Mouse (Mus musculus): ENCODE results near the gene Capzb.

The Capzb gene

GRCm38 (mm10) chr4:139192499-139193175 lies at the start of gene Capzb:
Gene Capzb (plus strand): TSS chr4:139192899.
- TF ChIP-seq CTCF (conservative IDR thresholded peaks at IDR 0.05; ENCODE audit: low read length) (no peak), POU5F1 (IDR thresholded peaks at IDR 0.05; ENCODE audit: borderline replicate concordance, low read length) (no peak), NANOG (IDR thresholded peaks at IDR 0.05; ENCODE audit: borderline replicate concordance, low read length) (no peak)
- no peaks in the 10 kb centered on the region for H3K9me3 ChIP-seq (ENCODE audit: low read length)
- no peaks in the 10 kb centered on the region for H3K27me3 ChIP-seq (ENCODE audit: insufficient read depth, low read length)
- H3K36me3 ChIP-seq (ENCODE audit: insufficient read depth, low read length) = peaks cover 26% of the 10 kb centered on the region
- H3K4me1 ChIP-seq (replicated peaks; ENCODE audit: low read depth, low read length) = peaks cover 83% of the 10 kb centered on the region
- peak within 1 kb of the TSS; percentile 94 for H3K4me3 ChIP-seq (replicated peaks; ENCODE audit: low read length)

GRCm38 (mm10) chr4:139142985-139143384 lies 49.7 kb upstream of the Capzb start:
- Histone ChIP-seq H3K36me3 (ENCODE audit: insufficient read depth, low read length) (no peaks in the 10 kb centered on the region), H3K27me3 (ENCODE audit: insufficient read depth, low read length) (no peaks in the 10 kb centered on the region)

GRCm38 (mm10) chr4:139144577-139144976 lies 48.1 kb upstream of the Capzb start:
- TF ChIP-seq NANOG (IDR thresholded peaks at IDR 0.05; ENCODE audit: borderline replicate concordance, low read length) (no peak), POU5F1 (IDR thresholded peaks at IDR 0.05; ENCODE audit: borderline replicate concordance, low read length) (no peak)

More at GRCm38 (mm10) chr4:139142985-139143384, 49.7 kb upstream of the Capzb start:
- peaks cover 55% of the 10 kb centered on the region for H3K4me1 ChIP-seq (replicated peaks; ENCODE audit: low read depth, low read length)
- peak overlapping the region; percentile 63 for H3K4me3 ChIP-seq (replicated peaks; ENCODE audit: low read length)
- peaks cover 3% of the 10 kb centered on the region for H3K9me3 ChIP-seq (ENCODE audit: low read length)
- TF ChIP-seq CTCF (conservative IDR thresholded peaks at IDR 0.05; ENCODE audit: low read length) (no peak), POU5F1 (IDR thresholded peaks at IDR 0.05; ENCODE audit: borderline replicate concordance, low read length) (no peak), NANOG (IDR thresholded peaks at IDR 0.05; ENCODE audit: borderline replicate concordance, low read length) (no peak)

GRCm38 (mm10) chr4:139145156-139145555 lies 47.5 kb upstream of the Capzb start:
- H3K4me1 ChIP-seq (replicated peaks; ENCODE audit: low read depth, low read length) = peaks cover 50% of the 10 kb centered on the region
- no peaks in the 10 kb centered on the region for H3K36me3 ChIP-seq (ENCODE audit: insufficient read depth, low read length)
- H3K4me3 ChIP-seq (replicated peaks; ENCODE audit: low read length) = no peak overlapping the region
- peaks cover 14% of the 10 kb centered on the region for H3K9me3 ChIP-seq (ENCODE audit: low read length)
- no peaks in the 10 kb centered on the region for H3K27me3 ChIP-seq (ENCODE audit: insufficient read depth, low read length)
- TF ChIP-seq CTCF (conservative IDR thresholded peaks at IDR 0.05; ENCODE audit: low read length) (peak; percentile 90), POU5F1 (IDR thresholded peaks at IDR 0.05; ENCODE audit: borderline replicate concordance, low read length) (no peak), NANOG (IDR thresholded peaks at IDR 0.05; ENCODE audit: borderline replicate concordance, low read length) (no peak)

More at GRCm38 (mm10) chr4:139144577-139144976, 48.1 kb upstream of the Capzb start:
- H3K4me3 ChIP-seq (replicated peaks; ENCODE audit: low read length) = no peak overlapping the region
- H3K4me1 ChIP-seq (replicated peaks; ENCODE audit: low read depth, low read length) = peaks cover 55% of the 10 kb centered on the region
- H3K9me3 ChIP-seq (ENCODE audit: low read length) = peaks cover 14% of the 10 kb centered on the region
- no peaks in the 10 kb centered on the region for H3K36me3 ChIP-seq (ENCODE audit: insufficient read depth, low read length)
- H3K27me3 ChIP-seq (ENCODE audit: insufficient read depth, low read length) = no peaks in the 10 kb centered on the region

- Histone ChIP-seq H3K9me3 (ENCODE audit: low read length) (peaks cover 17% of the 10 kb centered on the region), H3K27me3 (ENCODE audit: insufficient read depth, low read length) (no peaks in the 10 kb centered on the region), H3K4me1 (replicated peaks; ENCODE audit: low read depth, low read length) (peaks cover 39% of the 10 kb centered on the region), H3K4me3 (replicated peaks; ENCODE audit: low read length) (no peak overlapping the region), H3K36me3 (ENCODE audit: insufficient read depth, low read length) (no peaks in the 10 kb centered on the region)
- TF ChIP-seq CTCF (conservative IDR thresholded peaks at IDR 0.05; ENCODE audit: low read length) = no peak
- TF ChIP-seq POU5F1 (IDR thresholded peaks at IDR 0.05; ENCODE audit: borderline replicate concordance, low read length) = no peak
- TF ChIP-seq NANOG (IDR thresholded peaks at IDR 0.05; ENCODE audit: borderline replicate concordance, low read length) = no peak
Observed at GRCm38 (mm10) chr4:139146760-139147159, 45.9 kb upstream of the Capzb start.

GRCm38 (mm10) chr4:139151370-139151769 lies 41.3 kb upstream of the Capzb start:
- TF ChIP-seq POU5F1 (IDR thresholded peaks at IDR 0.05; ENCODE audit: borderline replicate concordance, low read length) = no peak
- TF ChIP-seq NANOG (IDR thresholded peaks at IDR 0.05; ENCODE audit: borderline replicate concordance, low read length) = no peak
- TF ChIP-seq CTCF (conservative IDR thresholded peaks at IDR 0.05; ENCODE audit: low read length) = peak; percentile 52

DNA sequence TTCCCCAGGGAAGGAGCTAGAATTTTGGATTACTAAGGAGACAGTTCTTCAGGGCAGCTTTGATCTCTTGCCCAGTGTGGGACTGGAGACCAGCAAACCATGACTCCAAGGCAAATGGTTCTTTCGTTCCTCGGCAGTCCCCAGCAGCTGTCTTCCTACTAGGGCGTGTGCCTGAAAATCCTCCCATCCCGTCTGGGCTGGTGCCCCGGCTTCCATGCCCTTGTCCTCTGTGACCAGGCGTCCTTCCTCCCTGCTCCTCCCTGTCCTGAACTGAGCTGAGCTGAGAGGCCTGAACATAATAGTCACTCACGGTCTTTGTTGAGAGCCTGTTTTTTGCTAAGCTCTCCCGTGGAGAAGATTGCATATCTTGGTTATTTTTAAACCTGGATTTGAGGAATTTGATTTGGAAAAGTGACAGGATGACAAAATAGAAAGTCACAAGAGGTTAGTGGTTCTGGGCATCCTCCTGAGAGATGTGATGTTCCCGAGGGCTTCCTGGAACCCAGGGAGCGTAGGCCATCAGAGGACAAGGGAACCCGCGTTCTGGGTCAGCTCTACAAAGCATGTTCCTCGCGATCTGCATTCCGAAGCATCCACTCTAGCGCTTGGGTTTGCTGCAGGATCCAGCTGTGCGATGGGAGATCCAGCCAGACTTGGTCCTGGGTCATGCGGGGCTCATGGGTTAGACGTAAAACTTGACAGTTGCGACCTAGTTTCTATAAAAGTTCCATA lies 38.0 kb upstream of the Capzb start:
- peaks cover 22% of the 10 kb centered on the region for H3K4me1 ChIP-seq (replicated peaks; ENCODE audit: low read depth, low read length)
- no peaks in the 10 kb centered on the region for H3K36me3 ChIP-seq (ENCODE audit: insufficient read depth, low read length)
- TF ChIP-seq CTCF (conservative IDR thresholded peaks at IDR 0.05; ENCODE audit: low read length) = no peak
- no peak for TF ChIP-seq POU5F1 (IDR thresholded peaks at IDR 0.05; ENCODE audit: borderline replicate concordance, low read length)
- TF ChIP-seq NANOG (IDR thresholded peaks at IDR 0.05; ENCODE audit: borderline replicate concordance, low read length) = no peak
- peaks cover 13% of the 10 kb centered on the region for H3K27me3 ChIP-seq (ENCODE audit: insufficient read depth, low read length)
- H3K9me3 ChIP-seq (ENCODE audit: low read length) = peaks cover 4% of the 10 kb centered on the region
- no peak overlapping the region for H3K4me3 ChIP-seq (replicated peaks; ENCODE audit: low read length)

More at GRCm38 (mm10) chr4:139151370-139151769, 41.3 kb upstream of the Capzb start:
- peaks cover 10% of the 10 kb centered on the region for H3K27me3 ChIP-seq (ENCODE audit: insufficient read depth, low read length)
- H3K4me1 ChIP-seq (replicated peaks; ENCODE audit: low read depth, low read length) = peaks cover 28% of the 10 kb centered on the region
- peaks cover 17% of the 10 kb centered on the region for H3K9me3 ChIP-seq (ENCODE audit: low read length)
- H3K36me3 ChIP-seq (ENCODE audit: insufficient read depth, low read length) = no peaks in the 10 kb centered on the region
- no peak overlapping the region for H3K4me3 ChIP-seq (replicated peaks; ENCODE audit: low read length)

- peaks cover 13% of the 10 kb centered on the region for H3K27me3 ChIP-seq (ENCODE audit: insufficient read depth, low read length)
- no peak overlapping the region for H3K4me3 ChIP-seq (replicated peaks; ENCODE audit: low read length)
- TF ChIP-seq NANOG (IDR thresholded peaks at IDR 0.05; ENCODE audit: borderline replicate concordance, low read length) = no peak
- TF ChIP-seq CTCF (conservative IDR thresholded peaks at IDR 0.05; ENCODE audit: low read length) = no peak
- TF ChIP-seq POU5F1 (IDR thresholded peaks at IDR 0.05; ENCODE audit: borderline replicate concordance, low read length) = no peak
- peaks cover under 1% of the 10 kb centered on the region for H3K9me3 ChIP-seq (ENCODE audit: low read length)
- H3K4me1 ChIP-seq (replicated peaks; ENCODE audit: low read depth, low read length) = peaks cover 20% of the 10 kb centered on the region
- H3K36me3 ChIP-seq (ENCODE audit: insufficient read depth, low read length) = no peaks in the 10 kb centered on the region
Observed at GRCm38 (mm10) chr4:139156538-139156937, 36.2 kb upstream of the Capzb start.
